Mouse (Mus musculus) granulocyte monocyte progenitor cell, adult 5-6 weeks (primary cell): Measurements from ENCODE around the gene Spsb1. TPM values are rescaled to one million over a fixed set of nuclear protein-coding genes. Genes with fewer than 3 reads are reported as not detected.

Source experiments
- ATAC-seq: replicated peaks from 2 replicates; pipeline ENCODE4 v1.8.0; 2016; ENCODE audit warnings: mild to moderate bottlenecking, moderate TSS enrichment, inconsistent platforms; ENCODE audit not compliant: poor library complexity, severe bottlenecking
- total RNA-seq, 2 experiments: library from RNA; stranded (forward) in 1 of 2; stranded (reverse) in 1 of 2; fragments of 200-712, 200-1000 nt in 1 of 2; fragments of >200 nt in 1 of 2; fragmentation: Nextera tagmentation in 1 of 2; gene quantifications; 2 replicates each; pipeline ENCODE4 v1.2.3; 2014 to 2017

Gene Spsb1
- total RNA-seq, 2 experiments from 2014 or later, result not detected

GRCm38 (mm10) chr4:149955631-149956030, 788 bp upstream of the Spsb1 start:
- no peak for ATAC-seq

GRCm38 (mm10) chr4:149953621-149954481, 992 bp downstream of the Spsb1 start:
- ATAC-seq, result no peak

- ATAC-seq, result no peak
These were observed 2.6 kb downstream of the Spsb1 start for GRCm38 (mm10) chr4:149952201-149952600.

GRCm38 (mm10) chr4:149951201-149951600, 3.6 kb downstream of the Spsb1 start:
- ATAC-seq, result peak; percentile 45

- no peak for ATAC-seq
These were observed 5.2 kb downstream of the Spsb1 start for GRCm38 (mm10) chr4:149949691-149950090.

- ATAC-seq, result no peak
These were observed 6.7 kb downstream of the Spsb1 start for GRCm38 (mm10) chr4:149948119-149948518.

GRCm38 (mm10) chr4:149947396-149947795, 7.4 kb downstream of the Spsb1 start:
- ATAC-seq, result no peak

GRCm38 (mm10) chr4:149945194-149945593, 9.6 kb downstream of the Spsb1 start:
- no peak for ATAC-seq

- no peak for ATAC-seq
These were observed 10.6 kb downstream of the Spsb1 start for GRCm38 (mm10) chr4:149944214-149944613.

- no peak for ATAC-seq
These were observed 11.8 kb downstream of the Spsb1 start for GRCm38 (mm10) chr4:149942831-149943741.

- ATAC-seq, result peak; percentile 58
These were observed 13.6 kb downstream of the Spsb1 start for GRCm38 (mm10) chr4:149941067-149941755.

- ATAC-seq, result no peak
These were observed 16.1 kb downstream of the Spsb1 start for GRCm38 (mm10) chr4:149938701-149939100.

GRCm38 (mm10) chr4:149936921-149937320, 17.9 kb downstream of the Spsb1 start:
- no peak for ATAC-seq

- ATAC-seq, result no peak
These were observed 19.4 kb downstream of the Spsb1 start for GRCm38 (mm10) chr4:149935470-149935869.

GRCm38 (mm10) chr4:149933519-149934245, 21.2 kb downstream of the Spsb1 start:
- no peak for ATAC-seq

GRCm38 (mm10) chr4:149933025-149933424, 21.8 kb downstream of the Spsb1 start:
- no peak for ATAC-seq

GRCm38 (mm10) chr4:149932108-149932815, 22.6 kb downstream of the Spsb1 start:
- ATAC-seq, result no peak

GRCm38 (mm10) chr4:149930755-149931154, 24.1 kb downstream of the Spsb1 start:
- no peak for ATAC-seq

- ATAC-seq, result no peak
These were observed 31.8 kb downstream of the Spsb1 start for GRCm38 (mm10) chr4:149923014-149923413.
